Mouse (Mus musculus) forelimb bud, embryonic 11.5 days (tissue): Measurements from ENCODE around the gene Dcn.

Experiments
- DNase-seq: peaks from one replicate; pipeline ENCODE4 v3.0.0-alpha.2; 2012; ENCODE audit warnings: low read depth, low spot score

Dcn gene

GRCm38 (mm10) chr10:97547740-97548139 lies 68.3 kb downstream of the Dcn start:
- DNase-seq: no peak

- DNase-seq: peak; percentile 66
Measured at GRCm38 (mm10) chr10:97564957-97565856, 85.8 kb downstream of the Dcn start, which contains the start of gene Lum. Gene Lum (plus strand): TSS chr10:97565128.

- DNase-seq: peak; percentile 68
Measured at GRCm38 (mm10) chr10:97567489-97568135, 88.2 kb downstream of the Dcn start.
